Mouse (Mus musculus): Measurements from ENCODE around the gene Stpg4. TPM values are rescaled to one million over a fixed set of nuclear protein-coding genes. Genes with fewer than 3 reads are reported as not detected.

Stpg4 gene
- polyA plus RNA-seq, 1 experiment from 2014 or later, result not detected

DNA sequence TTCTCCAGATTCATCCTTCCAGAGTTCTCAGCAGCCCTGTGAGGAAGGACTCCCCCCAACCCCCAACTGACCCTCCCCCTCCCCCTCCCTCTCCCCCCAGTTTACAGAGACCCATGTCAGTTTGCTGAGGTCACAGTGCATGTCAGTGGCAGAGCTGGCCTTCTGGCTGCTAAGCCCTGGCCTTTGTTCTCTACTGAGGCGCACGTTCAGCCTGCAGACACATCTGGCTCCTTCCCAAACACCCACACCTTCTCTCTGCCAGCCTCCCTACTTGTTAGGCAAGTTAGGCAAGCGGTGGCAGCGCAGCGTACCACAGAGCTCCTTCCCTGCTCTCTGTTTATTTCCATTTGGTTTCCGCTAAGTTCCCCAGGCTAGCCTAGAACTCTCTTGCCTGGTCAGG, 50.0 kb downstream of the Stpg4 start:
- ATAC-seq, result 0 out of 2 replicates have a peak, but pooled peaks have one; percentile 10
- Histone ChIP-seq H3K27ac (ENCODE audit: low read length) (no peak overlapping the region), H3K4me1 (replicated peaks; ENCODE audit: control insufficient read depth, insufficient read depth, low read length) (peaks cover 29% of the 10 kb centered on the region), H3K4me3 (replicated peaks; ENCODE audit: low read length) (no peak overlapping the region), H3K36me3 (ENCODE audit: control insufficient read depth, insufficient read depth) (no peaks in the 10 kb centered on the region), H3K27me3 (replicated peaks; ENCODE audit: control insufficient read depth, insufficient read depth, low read length) (no peaks in the 10 kb centered on the region), H3K9ac (replicated peaks; ENCODE audit: low read depth, low read length) (no peak overlapping the region), H3K9me3 (ENCODE audit: control insufficient read depth, low read length) (no peaks in the 10 kb centered on the region), H3K4me2 (ENCODE audit: low read length) (no peak overlapping the region)
- 47% methylated on average over 6 of the region's 6 CpGs for WGBS

DNA sequence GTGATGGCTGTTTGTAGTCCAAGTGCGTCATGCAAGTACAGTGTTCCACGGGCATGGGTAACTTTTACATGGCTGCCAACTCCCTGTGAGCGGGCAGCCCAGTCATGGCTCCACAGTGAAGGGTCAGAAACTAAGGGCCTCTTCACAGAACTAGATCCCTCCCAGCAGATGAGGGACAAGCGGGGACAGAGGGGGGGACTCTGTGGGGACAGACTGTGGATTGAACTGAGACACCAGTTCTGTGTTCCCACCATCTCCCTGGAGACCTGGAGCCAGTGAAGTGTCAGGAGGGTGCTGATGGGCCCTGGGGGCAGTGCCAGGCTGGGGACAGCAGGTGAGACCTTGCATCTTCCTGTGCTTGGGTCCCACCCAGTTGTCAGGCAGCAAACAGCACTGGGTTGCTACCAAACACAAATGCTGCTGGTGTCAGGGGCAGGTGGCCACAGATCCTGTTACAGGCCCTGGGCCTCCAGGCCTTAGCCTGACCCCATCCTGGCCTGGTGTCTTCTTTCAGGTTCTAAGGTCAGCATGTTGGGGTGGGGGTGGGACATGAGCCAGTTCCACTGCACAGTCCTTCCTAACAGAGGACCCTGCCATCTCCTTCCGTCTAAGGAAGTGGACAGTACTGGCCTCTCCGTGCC, 50.6 kb downstream of the Stpg4 start:
- Histone ChIP-seq H3K36me3 (ENCODE audit: control insufficient read depth, insufficient read depth) (no peaks in the 10 kb centered on the region), H3K4me2 (ENCODE audit: low read length) (no peak overlapping the region), H3K4me3 (replicated peaks; ENCODE audit: low read length) (no peak overlapping the region), H3K27ac (ENCODE audit: low read length) (no peak overlapping the region), H3K4me1 (replicated peaks; ENCODE audit: control insufficient read depth, insufficient read depth, low read length) (peaks cover 35% of the 10 kb centered on the region), H3K27me3 (replicated peaks; ENCODE audit: control insufficient read depth, insufficient read depth, low read length) (no peaks in the 10 kb centered on the region), H3K9me3 (ENCODE audit: control insufficient read depth, low read length) (no peaks in the 10 kb centered on the region), H3K9ac (replicated peaks; ENCODE audit: low read depth, low read length) (no peak overlapping the region)
- no peak for ATAC-seq
- 94% methylated on average over 6 of the region's 6 CpGs for WGBS

DNA sequence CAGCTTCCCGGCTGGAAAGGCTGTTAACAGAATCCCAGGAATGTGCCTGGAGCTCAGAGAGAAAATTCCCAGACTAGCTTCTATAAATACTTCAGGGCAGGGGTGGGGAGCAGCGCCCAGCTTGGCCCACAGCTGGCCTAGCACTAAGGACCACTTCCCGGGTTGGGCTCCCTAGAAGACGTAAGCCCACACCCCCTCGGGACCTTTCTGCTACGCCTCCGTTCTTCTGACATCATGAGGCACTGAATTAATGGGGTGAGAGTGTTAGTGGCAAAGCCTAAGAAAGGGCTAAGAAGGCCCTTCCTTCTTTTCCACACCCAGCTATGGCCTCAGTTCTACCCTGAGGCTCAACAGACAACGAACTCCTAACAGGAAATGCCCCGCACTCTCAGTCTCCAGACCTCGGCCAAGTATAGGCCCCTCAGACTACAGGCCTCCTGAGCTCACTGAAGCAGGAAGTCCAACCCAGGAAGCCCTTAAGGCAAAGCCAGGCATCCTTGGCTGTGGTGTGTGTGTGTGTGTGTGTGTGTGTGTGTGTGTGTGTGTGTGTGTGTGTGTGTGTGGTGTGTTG, 51.5 kb downstream of the Stpg4 start:
- WGBS, result 77% methylated on average over 10 of the region's 10 CpGs
- Histone ChIP-seq H3K27ac (ENCODE audit: low read length) (no peak overlapping the region), H3K9me3 (ENCODE audit: control insufficient read depth, low read length) (no peaks in the 10 kb centered on the region), H3K4me1 (replicated peaks; ENCODE audit: control insufficient read depth, insufficient read depth, low read length) (peaks cover 41% of the 10 kb centered on the region), H3K4me2 (ENCODE audit: low read length) (no peak overlapping the region), H3K27me3 (replicated peaks; ENCODE audit: control insufficient read depth, insufficient read depth, low read length) (no peaks in the 10 kb centered on the region), H3K36me3 (ENCODE audit: control insufficient read depth, insufficient read depth) (no peaks in the 10 kb centered on the region), H3K4me3 (replicated peaks; ENCODE audit: low read length) (no peak overlapping the region), H3K9ac (replicated peaks; ENCODE audit: low read depth, low read length) (no peak overlapping the region)
- no peak for ATAC-seq

DNA sequence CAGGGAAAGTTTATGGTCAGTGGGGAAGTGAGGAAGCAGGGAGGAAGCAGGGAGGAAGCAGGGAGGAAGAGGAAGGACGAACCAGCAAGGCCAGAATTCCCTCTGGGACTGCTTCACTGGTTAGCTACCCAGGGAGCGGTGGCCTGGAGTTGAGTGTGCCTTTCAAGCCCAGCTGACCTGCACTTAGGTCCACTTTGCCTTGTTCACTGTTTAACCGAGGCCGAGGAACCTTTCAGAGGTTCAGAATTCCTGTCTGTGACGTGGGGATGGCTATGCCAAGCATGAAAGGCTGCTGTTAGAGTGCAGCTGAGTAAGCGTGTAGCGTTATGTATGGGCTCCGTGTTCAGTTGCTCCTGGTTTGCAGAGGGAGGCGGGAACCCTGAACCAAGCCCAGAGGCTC, 54.2 kb downstream of the Stpg4 start:
- peaks cover 45% of the 10 kb centered on the region for H3K4me1 ChIP-seq (replicated peaks; ENCODE audit: control insufficient read depth, insufficient read depth, low read length)
- ATAC-seq, result no peak
- H3K9me3 ChIP-seq (ENCODE audit: control insufficient read depth, low read length), result no peaks in the 10 kb centered on the region
- no peak overlapping the region for H3K27ac ChIP-seq (ENCODE audit: low read length)
- H3K4me2 ChIP-seq (ENCODE audit: low read length), result no peak overlapping the region
- H3K27me3 ChIP-seq (replicated peaks; ENCODE audit: control insufficient read depth, insufficient read depth, low read length), result no peaks in the 10 kb centered on the region
- 88% methylated on average over 9 of the region's 9 CpGs for WGBS
- no peak overlapping the region for H3K9ac ChIP-seq (replicated peaks; ENCODE audit: low read depth, low read length)
- H3K4me3 ChIP-seq (replicated peaks; ENCODE audit: low read length), result no peak overlapping the region
- no peaks in the 10 kb centered on the region for H3K36me3 ChIP-seq (ENCODE audit: control insufficient read depth, insufficient read depth)

DNA sequence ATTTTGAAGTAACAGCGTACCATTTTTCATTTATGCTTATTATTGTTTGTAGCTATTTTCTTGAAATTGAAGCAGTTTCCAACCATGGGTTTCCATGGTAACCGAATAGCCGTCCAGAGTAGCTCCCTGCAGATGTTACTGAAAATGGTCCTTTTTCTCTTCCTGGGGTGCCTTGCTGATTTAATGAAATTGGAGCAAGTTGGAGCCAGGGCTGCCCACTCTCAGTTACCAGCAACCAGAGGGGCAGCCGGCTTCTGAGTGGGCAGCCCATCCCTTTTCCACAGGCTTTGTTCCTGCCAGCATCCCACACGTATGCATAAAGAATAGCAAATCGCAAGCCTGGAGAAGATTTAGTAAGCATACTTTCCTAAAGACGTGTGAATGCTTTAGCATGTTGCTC, 55.4 kb downstream of the Stpg4 start:
- H3K4me1 ChIP-seq (replicated peaks; ENCODE audit: control insufficient read depth, insufficient read depth, low read length), result peaks cover 45% of the 10 kb centered on the region
- no peaks in the 10 kb centered on the region for H3K36me3 ChIP-seq (ENCODE audit: control insufficient read depth, insufficient read depth)
- H3K27me3 ChIP-seq (replicated peaks; ENCODE audit: control insufficient read depth, insufficient read depth, low read length), result no peaks in the 10 kb centered on the region
- peak; percentile 18 for ATAC-seq
- H3K9me3 ChIP-seq (ENCODE audit: control insufficient read depth, low read length), result no peaks in the 10 kb centered on the region
- no peak overlapping the region for H3K4me3 ChIP-seq (replicated peaks; ENCODE audit: low read length)
- H3K4me2 ChIP-seq (ENCODE audit: low read length), result no peak overlapping the region
- H3K27ac ChIP-seq (ENCODE audit: low read length), result peak overlapping the region; percentile 69
- H3K9ac ChIP-seq (replicated peaks; ENCODE audit: low read depth, low read length), result no peak overlapping the region
- WGBS, result 47% methylated on average over 7 of the region's 7 CpGs

DNA sequence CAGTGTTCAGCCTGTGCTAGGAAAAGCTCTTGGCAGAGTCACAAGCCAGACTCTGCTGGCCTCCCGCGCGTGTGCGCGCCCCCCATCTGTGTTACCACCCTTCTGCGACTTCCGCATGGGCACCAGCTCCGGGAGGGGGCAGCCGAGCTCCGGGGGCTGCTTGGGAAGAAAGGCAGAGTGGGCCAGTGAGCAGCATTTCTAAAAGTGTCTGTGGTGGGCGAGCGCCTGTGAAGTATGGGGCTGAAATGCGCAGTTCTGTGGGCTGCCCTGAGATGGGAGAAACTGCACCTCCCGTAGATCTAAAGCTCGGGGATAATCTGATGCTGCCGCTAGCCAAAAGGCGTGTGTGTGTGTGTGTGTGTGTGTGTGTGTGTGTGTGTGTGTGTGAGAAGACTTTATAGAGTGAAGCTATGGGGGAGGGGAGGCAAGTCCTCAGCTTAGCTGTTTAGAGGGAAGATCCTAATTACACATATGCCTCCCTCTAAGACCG, 58.2 kb downstream of the Stpg4 start:
- H3K9ac ChIP-seq (replicated peaks; ENCODE audit: low read depth, low read length), result no peak overlapping the region
- peak; percentile 39 for ATAC-seq
- 0 out of 2 replicates have a peak overlapping the region, but pooled peaks have one; percentile 20 for H3K27ac ChIP-seq (ENCODE audit: low read length)

DNA sequence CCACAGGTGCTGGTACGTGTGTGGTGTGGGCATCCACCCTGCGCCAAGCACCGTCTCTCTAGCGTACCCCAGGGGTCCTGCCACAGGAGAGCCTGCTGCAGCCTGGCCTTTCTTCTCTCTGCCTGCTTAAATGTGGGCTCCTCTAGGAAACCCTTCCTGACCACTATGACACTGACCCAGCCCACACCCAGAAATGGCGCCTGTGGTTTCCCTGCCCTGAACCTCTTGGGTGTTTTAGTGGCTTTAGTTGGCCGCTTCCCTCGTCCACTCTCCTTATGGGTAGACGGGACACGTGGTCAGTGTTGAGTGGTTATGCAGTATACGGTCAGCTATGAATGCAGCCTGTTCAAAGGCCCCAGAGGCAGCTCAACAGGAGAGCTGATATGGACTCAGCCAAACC, 59.1 kb downstream of the Stpg4 start:
- H3K27ac ChIP-seq (ENCODE audit: low read length), result no peak overlapping the region
- no peaks in the 10 kb centered on the region for H3K36me3 ChIP-seq (ENCODE audit: control insufficient read depth, insufficient read depth)
- H3K9ac ChIP-seq (replicated peaks; ENCODE audit: low read depth, low read length), result no peak overlapping the region
- peaks cover 44% of the 10 kb centered on the region for H3K4me1 ChIP-seq (replicated peaks; ENCODE audit: control insufficient read depth, insufficient read depth, low read length)
- H3K4me3 ChIP-seq (replicated peaks; ENCODE audit: low read length), result no peak overlapping the region
- WGBS, result 90% methylated on average over 10 of the region's 10 CpGs
- ATAC-seq, result no peak
- no peaks in the 10 kb centered on the region for H3K27me3 ChIP-seq (replicated peaks; ENCODE audit: control insufficient read depth, insufficient read depth, low read length)
- no peaks in the 10 kb centered on the region for H3K9me3 ChIP-seq (ENCODE audit: control insufficient read depth, low read length)
- H3K4me2 ChIP-seq (ENCODE audit: low read length), result no peak overlapping the region

More for the DNA sequence above, 58.2 kb downstream of the Stpg4 start:
- no peak overlapping the region for H3K4me2 ChIP-seq (ENCODE audit: low read length)
- no peaks in the 10 kb centered on the region for H3K36me3 ChIP-seq (ENCODE audit: control insufficient read depth, insufficient read depth)
- H3K4me1 ChIP-seq (replicated peaks; ENCODE audit: control insufficient read depth, insufficient read depth, low read length), result peaks cover 44% of the 10 kb centered on the region
- no peak overlapping the region for H3K4me3 ChIP-seq (replicated peaks; ENCODE audit: low read length)
- 50% methylated on average over 18 of the region's 18 CpGs for WGBS
- H3K27me3 ChIP-seq (replicated peaks; ENCODE audit: control insufficient read depth, insufficient read depth, low read length), result no peaks in the 10 kb centered on the region
- H3K9me3 ChIP-seq (ENCODE audit: control insufficient read depth, low read length), result no peaks in the 10 kb centered on the region

DNA sequence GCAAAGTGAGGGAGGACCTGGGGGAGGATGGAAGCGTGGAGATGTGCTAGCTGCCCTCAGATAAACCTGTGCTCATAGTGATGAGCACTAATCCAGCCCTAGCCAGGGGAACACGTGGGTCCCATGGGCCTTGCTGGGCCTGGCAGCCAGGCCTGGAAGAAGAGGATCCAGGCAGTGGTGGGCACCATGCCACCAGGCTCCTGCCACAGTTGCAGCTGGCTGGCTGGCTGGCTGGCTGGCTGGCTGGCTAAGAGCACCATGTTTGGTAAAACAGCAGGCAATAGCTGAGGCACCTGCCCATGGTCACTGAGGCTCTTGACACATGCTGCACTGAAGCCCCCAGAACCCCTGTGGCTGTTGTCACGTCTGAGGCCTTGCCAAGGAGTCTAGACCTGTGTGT, 59.9 kb downstream of the Stpg4 start:
- WGBS, result 39% methylated on average over 3 of the region's 3 CpGs
- Histone ChIP-seq H3K4me1 (replicated peaks; ENCODE audit: control insufficient read depth, insufficient read depth, low read length) (peaks cover 44% of the 10 kb centered on the region), H3K4me3 (replicated peaks; ENCODE audit: low read length) (no peak overlapping the region), H3K27me3 (replicated peaks; ENCODE audit: control insufficient read depth, insufficient read depth, low read length) (no peaks in the 10 kb centered on the region), H3K9me3 (ENCODE audit: control insufficient read depth, low read length) (no peaks in the 10 kb centered on the region), H3K36me3 (ENCODE audit: control insufficient read depth, insufficient read depth) (no peaks in the 10 kb centered on the region), H3K27ac (ENCODE audit: low read length) (peak overlapping the region; percentile 23), H3K9ac (replicated peaks; ENCODE audit: low read depth, low read length) (no peak overlapping the region), H3K4me2 (ENCODE audit: low read length) (no peak overlapping the region)
- no peak for ATAC-seq

DNA sequence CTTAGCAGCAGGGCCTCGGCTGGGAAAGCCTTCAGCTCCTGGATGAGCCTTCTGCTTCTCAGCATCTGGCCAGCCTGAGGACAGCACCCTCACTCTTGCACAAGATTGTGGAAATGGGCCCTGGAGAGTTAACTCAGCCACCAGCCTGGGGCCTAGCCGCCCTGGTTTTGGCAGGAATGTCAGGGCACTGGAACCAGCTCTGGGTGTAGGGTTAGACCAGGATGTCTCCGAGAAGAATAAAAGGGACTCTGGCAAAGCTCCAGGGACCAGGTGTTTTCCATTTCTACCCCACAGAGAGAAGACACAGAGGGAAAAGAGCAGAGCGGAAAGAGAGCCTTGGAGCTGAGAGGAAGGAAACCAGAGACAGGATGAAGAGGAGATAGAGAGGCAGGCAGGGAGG, 60.3 kb downstream of the Stpg4 start:
- no peak for ATAC-seq
- peaks cover 40% of the 10 kb centered on the region for H3K4me1 ChIP-seq (replicated peaks; ENCODE audit: control insufficient read depth, insufficient read depth, low read length)

More for the DNA sequence above, 60.3 kb downstream of the Stpg4 start:
- no peaks in the 10 kb centered on the region for H3K27me3 ChIP-seq (replicated peaks; ENCODE audit: control insufficient read depth, insufficient read depth, low read length)
- H3K27ac ChIP-seq (ENCODE audit: low read length), result no peak overlapping the region; the same call in 1 of the 2 replicates
- H3K36me3 ChIP-seq (ENCODE audit: control insufficient read depth, insufficient read depth), result no peaks in the 10 kb centered on the region
- 29% methylated on average over 4 of the region's 4 CpGs for WGBS
- H3K4me2 ChIP-seq (ENCODE audit: low read length), result no peak overlapping the region
- H3K9me3 ChIP-seq (ENCODE audit: control insufficient read depth, low read length), result no peaks in the 10 kb centered on the region
- no peak overlapping the region for H3K4me3 ChIP-seq (replicated peaks; ENCODE audit: low read length)
- H3K9ac ChIP-seq (replicated peaks; ENCODE audit: low read depth, low read length), result no peak overlapping the region
